In the genomic region with DNA sequence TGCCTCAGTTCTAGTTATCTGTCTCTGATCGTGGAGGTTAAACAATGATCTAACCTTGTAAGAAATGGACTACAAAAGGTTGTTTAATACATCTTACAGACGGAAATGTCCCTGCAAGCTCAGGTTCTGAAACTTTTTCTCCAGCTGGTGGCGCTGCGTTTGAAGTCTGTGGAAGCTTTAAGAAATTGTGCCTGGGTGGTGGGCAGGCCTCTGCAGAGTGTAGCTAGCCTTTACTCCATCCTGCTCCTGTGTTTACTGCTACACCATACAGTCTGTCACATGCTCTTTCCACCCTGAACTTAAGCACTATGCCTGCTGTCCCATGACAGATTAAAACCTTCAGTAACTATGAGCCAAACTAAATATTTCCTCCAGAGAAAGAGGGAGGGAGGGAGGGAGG, we compare ENCODE assay signal across 9 mouse cellular contexts. TPM values are rescaled to one million over a fixed set of nuclear protein-coding genes. Genes with fewer than 3 reads are reported as not detected.
A peak's percentile ranks its signal among the peaks of the same experiment; 100 is the strongest.
DNase-seq lines count a peak whose midpoint lies in the region; ATAC-seq and TF ChIP-seq lines count a peak whose summit lies in the region.
"Had no signal": no experiment of that assay in that cellular context is flagged by ENCODE, and none has a peak within 500 bp of the region (broad histone marks: within the 10 kb centered on the region; RNA-seq: fewer than 3 reads in every experiment).

No protein-coding gene starts in this region.

- no peak overlapping the region for H3K27ac ChIP-seq in ES-Bruce4 (ENCODE audit: insufficient read depth, low read length)
- H3K27ac ChIP-seq in heart, embryonic 14.5 days (replicated peaks in 1 of 2; ENCODE audit: control insufficient read depth in 1 of 2, insufficient read depth in 1 of 2, low read depth in 2 of 2, low read length in 2 of 2): no peak overlapping the region
- no peak overlapping the region for H3K27ac ChIP-seq in limb, embryonic 14.5 days (replicated peaks; ENCODE audit: low read depth, low read length)

- no peaks in the 10 kb centered on the region for H3K9me3 ChIP-seq in ES-Bruce4 (replicated peaks; ENCODE audit: control insufficient read depth, insufficient read depth, low read length, poor library complexity, severe bottlenecking)
- no peaks in the 10 kb centered on the region for H3K9me3 ChIP-seq in heart, embryonic 14.5 days (ENCODE audit: control insufficient read depth, low read length)
- no peaks in the 10 kb centered on the region for H3K9me3 ChIP-seq in limb, embryonic 14.5 days (ENCODE audit: control insufficient read depth, low read length)

- peak overlapping the region; percentile 60 for H3K4me2 ChIP-seq in heart, embryonic 14.5 days (ENCODE audit: low read length)
- peak overlapping the region; percentile 55; the same call in 1 of the 2 replicates for H3K4me2 ChIP-seq in limb, embryonic 14.5 days (replicated peaks; ENCODE audit: low read depth, low read length, severe bottlenecking)

- WGBS in heart, embryonic 14.5 days: 57% methylated on average over 4 of the region's 4 CpGs
- 70% methylated on average over 4 of the region's 4 CpGs for WGBS in limb, embryonic 14.5 days

- no peak for TF ChIP-seq EP300 in ES-Bruce4 (IDR thresholded peaks at IDR 0.05; ENCODE audit: insufficient read depth, low read depth, low read length)

- H3K27me3 ChIP-seq in ES-Bruce4 (ENCODE audit: control insufficient read depth, insufficient read depth, low read length, poor library complexity, severe bottlenecking): no peaks in the 10 kb centered on the region
- H3K27me3 ChIP-seq in heart, embryonic 14.5 days (ENCODE audit: control insufficient read depth, insufficient read depth, low read length): no peaks in the 10 kb centered on the region
- H3K27me3 ChIP-seq in limb, embryonic 14.5 days (ENCODE audit: control insufficient read depth, insufficient read depth, low read length): no peaks in the 10 kb centered on the region

- no peak for TF ChIP-seq POLR2A in ES-Bruce4 (IDR thresholded peaks at IDR 0.05; ENCODE audit: insufficient read depth, low read length)
- TF ChIP-seq POLR2A in limb, embryonic 14.5 days (IDR thresholded peaks at IDR 0.05; ENCODE audit: borderline replicate concordance, extremely low read depth, insufficient read depth, insufficient read length): no peak

- DNase-seq in embryo, embryonic 10 days (ENCODE audit: low spot score): peak; percentile 7
- no peak for DNase-seq in embryo, embryonic 9.5 days (ENCODE audit: extremely low spot score)
- DNase-seq in limb, embryonic 14.5 days (ENCODE audit: low spot score): no peak
- DNase-seq in frontal cortex, adult 2 months (ENCODE audit: extremely low spot score in 1 of 2, low spot score in 1 of 2): no peak
- DNase-seq in thymus, postnatal 36 days: no peak
- DNase-seq: cerebellum, adult 8-10 months had no signal

- ATAC-seq in heart, embryonic 14.5 days (ENCODE audit: insufficient number of reproducible peaks, insufficient read depth, low FRiP score, low read depth): no peak
- no peak for ATAC-seq in limb, embryonic 14.5 days (ENCODE audit: low FRiP score, low read depth)
- ATAC-seq in inflammation-experienced regulatory T-cells, adult 6 months: no peak

- no peaks in the 10 kb centered on the region for H3K36me3 ChIP-seq in ES-Bruce4 (ENCODE audit: control insufficient read depth, insufficient read depth, low read length, poor library complexity, severe bottlenecking)
- no peaks in the 10 kb centered on the region for H3K36me3 ChIP-seq in heart, embryonic 14.5 days (ENCODE audit: control insufficient read depth, insufficient read depth, low read length)
- H3K36me3 ChIP-seq in limb, embryonic 14.5 days (ENCODE audit: control insufficient read depth, insufficient read depth, low read length): no peaks in the 10 kb centered on the region

- no peak overlapping the region for H3K4me3 ChIP-seq in ES-Bruce4 (ENCODE audit: low read depth, low read length)
- H3K4me3 ChIP-seq in heart, embryonic 14.5 days (ENCODE audit: control insufficient read depth in 1 of 2, insufficient read depth in 1 of 2, low read depth in 1 of 2, low read length in 2 of 2): no peak overlapping the region; a peak in 1 of 4 replicates
- H3K4me3 ChIP-seq in limb, embryonic 14.5 days (replicated peaks; ENCODE audit: low read length): no peak overlapping the region; the same call in 1 of the 2 replicates

- TF ChIP-seq CTCF in ES-Bruce4 (IDR thresholded peaks at IDR 0.05; ENCODE audit: low read depth, low read length): peak; percentile 28

- no peak overlapping the region for H3K9ac ChIP-seq in ES-Bruce4 (ENCODE audit: low read depth, poor library complexity, severe bottlenecking)
- H3K9ac ChIP-seq in heart, embryonic 14.5 days (ENCODE audit: low read length): no peak overlapping the region
- no peak overlapping the region for H3K9ac ChIP-seq in limb, embryonic 14.5 days (ENCODE audit: low read depth, low read length, severe bottlenecking)

- no peaks in the 10 kb centered on the region for H3K4me1 ChIP-seq in ES-Bruce4 (ENCODE audit: control insufficient read depth, insufficient read depth, low read length)
- H3K4me1 ChIP-seq in heart, embryonic 14.5 days (ENCODE audit: control insufficient read depth in 2 of 2, insufficient read depth in 2 of 2, low read length in 2 of 2): peaks cover 0 to 10% of the 10 kb centered on the region in 2 experiments; a peak in 2 of 4 replicates
- H3K4me1 ChIP-seq in limb, embryonic 14.5 days (ENCODE audit: control insufficient read depth, insufficient read depth, low read length): no peaks in the 10 kb centered on the region

RNA-seq across cellular contexts. Expression of gene Frk, which starts 1.9 kb away (rescaled TPM):
- 0.32 and 0.42 TPM in 2 replicates for polyA plus RNA-seq in ES-Bruce4 (2011; ENCODE audit: insufficient read depth, insufficient read length, low read depth, missing spikeins)
- polyA plus RNA-seq in heart, embryonic 14.5 days (2014; fragmentation: Nextera tagmentation; extraction: Ambion mirVana): 3.9 and 5.3 TPM in 2 replicates
- 2.9 and 3.6 TPM in 2 replicates for polyA plus RNA-seq in limb, embryonic 14.5 days (2012; rRNA removed)
- polyA plus RNA-seq in limb, embryonic 14.5 days (2014; fragmentation: Nextera tagmentation; extraction: Ambion mirVana): 7.4 and 10.9 TPM in 2 replicates
- not detected for polyA plus RNA-seq in inflammation-experienced regulatory T-cells, adult 6 months (2017; shearing (Covaris generic))
- 0.32 and 0.50 TPM in 2 replicates for polyA plus RNA-seq in frontal cortex, adult 2 months (2012; rRNA removed)
